In genomic region chr14:102920415-102920814, GRCm38 (mm10) we compare ENCODE assay signal across 14 mouse cellular contexts.
"Had no signal": no experiment of that assay in that cellular context is flagged by ENCODE, and none has a peak within 500 bp of the region (broad histone marks: within the 10 kb centered on the region; RNA-seq: fewer than 3 reads in every experiment).

No protein-coding gene starts in this region.

- H3K9me3 ChIP-seq: midbrain, embryonic 13.5 days; midbrain, embryonic 15.5 days; neural tube, embryonic 12.5 days; stomach, embryonic 15.5 days had no signal

- ATAC-seq: midbrain, embryonic 13.5 days; midbrain, embryonic 15.5 days had no signal

- H3K4me1 ChIP-seq: midbrain, embryonic 13.5 days; midbrain, embryonic 15.5 days; neural tube, embryonic 12.5 days; stomach, embryonic 15.5 days had no signal

- H3K27ac ChIP-seq: midbrain, embryonic 13.5 days; midbrain, embryonic 15.5 days; neural tube, embryonic 12.5 days; stomach, embryonic 15.5 days; stomach, postnatal 0 days had no signal

- H3K9ac ChIP-seq: lung, embryonic 14.5 days; midbrain, embryonic 13.5 days; midbrain, embryonic 15.5 days; neural tube, embryonic 12.5 days; stomach, embryonic 15.5 days had no signal

- H3K4me3 ChIP-seq: midbrain, embryonic 13.5 days; midbrain, embryonic 15.5 days; neural tube, embryonic 12.5 days; stomach, embryonic 15.5 days had no signal

- DNase-seq: lung, adult 18-20 months; lung, embryonic 14.5 days; lung, postnatal 10 days; lung, postnatal 4 days; right cerebral cortex, postnatal 14 days; thymus, adult 18-20 months; thymus, postnatal 14 days; thymus, postnatal 36 days had no signal

- H3K27me3 ChIP-seq: midbrain, embryonic 13.5 days; midbrain, embryonic 15.5 days; neural tube, embryonic 12.5 days; stomach, embryonic 15.5 days had no signal

- H3K4me2 ChIP-seq: lung, embryonic 14.5 days; midbrain, embryonic 11.5 days; midbrain, embryonic 13.5 days; midbrain, embryonic 15.5 days; neural tube, embryonic 12.5 days; stomach, embryonic 15.5 days had no signal

- H3K36me3 ChIP-seq: midbrain, embryonic 13.5 days; midbrain, embryonic 15.5 days; neural tube, embryonic 12.5 days; stomach, embryonic 15.5 days had no signal
